Mouse (Mus musculus) heart, adult 2 months (tissue): ENCODE measurements around the gene Nes.
A peak's percentile ranks its signal among the peaks of the same experiment; 100 is the strongest.

Experiments used
- CTCF ChIP-seq: fragments of 200-600 bp; IDR thresholded peaks from 2 replicates; pipeline ENCODE4 v1.8.1; 2022; ENCODE audit warnings: antibody characterized with exemption, mild to moderate bottlenecking, moderate library complexity
- EP300 ChIP-seq: fragments of 200-500 bp; IDR thresholded peaks from 2 replicates; pipeline ENCODE4 v1.6.1; 2011; ENCODE audit warnings: low read depth, low read length, control low read depth; ENCODE audit not compliant: insufficient read depth
- POLR2A ChIP-seq: fragments of 200-500 bp; IDR thresholded peaks from 2 replicates; pipeline ENCODE4 v1.6.1; 2011; ENCODE audit warnings: mild to moderate bottlenecking, low read depth, low read length, control low read depth; ENCODE audit not compliant: insufficient read depth

- no peak for TF ChIP-seq POLR2A
- peak; percentile 86 for TF ChIP-seq CTCF
- no peak for TF ChIP-seq EP300
Observed at GRCm38 (mm10) chr3:87970184-87970938, 517 bp upstream of the Nes start.
